Mouse (Mus musculus) urinary bladder, postnatal 10 days (tissue): Measurements from ENCODE around the gene Zfp941.
"Not testable (repeated sequence)": the region's sequence is repeated elsewhere in the genome, so short reads cannot be mapped to it uniquely, and the experiment has no call there.

Source experiments
- DNase-seq: peaks from one replicate; pipeline ENCODE4 v3.0.0; 2022; ENCODE audit warnings: low spot score

Gene Zfp941

GRCm38 (mm10) chr7:140780548-140780947 is 41.4 kb downstream of the Zfp941 start:
- DNase-seq: no peak

GRCm38 (mm10) chr7:140765888-140766739 is 55.9 kb downstream of the Zfp941 start:
- DNase-seq: no peak

GRCm38 (mm10) chr7:140765391-140765790 is 56.6 kb downstream of the Zfp941 start:
- DNase-seq: not testable (repeated sequence)

- no peak for DNase-seq
Measured at GRCm38 (mm10) chr7:140763447-140764020, 58.4 kb downstream of the Zfp941 start, which contains the start of gene Cyp2e1. TSS of gene Cyp2e1 (plus strand) at chr7:140763739.

- DNase-seq: no peak
Measured at GRCm38 (mm10) chr7:140760647-140761046, 61.3 kb downstream of the Zfp941 start.
